Mouse (Mus musculus) ovary, postnatal 36 days (tissue): ENCODE results near the gene Rnf114.

Experiments used
- DNase-seq: peaks from one replicate; pipeline ENCODE4 v3.0.0; 2022; ENCODE audit warnings: low spot score, mixed read lengths

Rnf114 gene

DNA sequence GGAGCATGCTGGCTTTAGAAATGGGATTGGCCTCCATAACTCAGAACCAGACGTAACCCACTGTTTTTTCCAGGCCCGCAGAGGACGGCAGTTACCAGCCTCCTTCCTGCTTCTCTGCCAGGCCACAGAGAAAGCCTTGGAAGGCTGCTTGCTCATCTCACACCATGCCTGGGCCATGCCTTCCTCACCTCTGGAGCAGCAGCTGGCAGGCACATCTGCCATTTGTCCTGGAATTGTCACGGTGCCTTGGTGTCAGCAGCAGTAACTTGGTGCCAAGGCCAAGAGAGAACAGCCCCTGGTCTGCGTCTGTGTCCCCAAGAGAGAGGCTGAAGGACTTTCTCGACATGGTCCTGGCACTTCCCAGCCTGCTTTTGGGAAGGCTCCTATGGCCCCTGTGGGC, 18.2 kb upstream of the Rnf114 start:
- no peak for DNase-seq

DNA sequence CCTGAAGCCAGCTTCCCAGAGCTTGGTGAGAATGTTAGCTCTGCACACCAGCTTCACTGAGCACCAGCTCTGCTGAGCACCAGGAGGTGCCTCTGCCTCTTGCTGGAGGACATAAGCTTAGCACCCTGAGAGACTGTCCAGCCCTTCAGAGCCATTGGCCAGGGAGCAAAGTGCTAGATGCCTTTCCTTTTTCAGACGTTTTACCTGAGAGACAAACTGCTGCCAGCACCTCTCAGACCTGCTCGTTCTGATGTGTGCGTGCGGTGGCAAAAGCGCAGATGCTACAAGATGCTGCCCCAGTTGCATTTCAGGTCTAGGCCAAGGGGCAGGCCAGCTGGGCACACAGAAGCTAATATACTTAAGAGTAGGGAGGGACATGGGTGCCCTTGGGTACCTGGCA, 16.8 kb upstream of the Rnf114 start:
- DNase-seq: no peak

DNA sequence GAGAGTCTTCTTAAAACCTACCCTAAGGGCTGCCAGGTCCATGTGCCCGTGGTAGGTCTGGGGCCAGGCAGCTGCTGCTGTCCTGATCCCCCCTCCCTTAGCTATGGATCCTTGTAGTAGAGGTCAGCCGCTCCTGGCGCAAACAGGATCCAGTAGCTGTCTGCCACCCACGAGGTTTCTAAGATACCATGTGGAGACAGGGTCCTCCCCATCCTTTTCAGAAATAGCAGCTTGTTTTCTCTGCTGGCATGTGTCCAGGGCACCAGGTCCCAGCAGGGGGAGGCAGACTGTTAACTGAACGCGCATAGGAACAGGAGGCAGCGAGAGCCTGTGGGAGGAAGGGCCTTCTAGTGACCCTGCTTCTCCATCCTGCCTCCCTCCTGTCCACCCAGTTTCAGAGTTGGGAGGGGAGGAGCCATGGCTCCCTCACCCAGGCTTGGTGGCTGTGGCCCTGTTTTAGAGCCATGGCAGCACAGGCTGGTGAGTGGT, 16.2 kb upstream of the Rnf114 start:
- DNase-seq: peak; percentile 76

DNA sequence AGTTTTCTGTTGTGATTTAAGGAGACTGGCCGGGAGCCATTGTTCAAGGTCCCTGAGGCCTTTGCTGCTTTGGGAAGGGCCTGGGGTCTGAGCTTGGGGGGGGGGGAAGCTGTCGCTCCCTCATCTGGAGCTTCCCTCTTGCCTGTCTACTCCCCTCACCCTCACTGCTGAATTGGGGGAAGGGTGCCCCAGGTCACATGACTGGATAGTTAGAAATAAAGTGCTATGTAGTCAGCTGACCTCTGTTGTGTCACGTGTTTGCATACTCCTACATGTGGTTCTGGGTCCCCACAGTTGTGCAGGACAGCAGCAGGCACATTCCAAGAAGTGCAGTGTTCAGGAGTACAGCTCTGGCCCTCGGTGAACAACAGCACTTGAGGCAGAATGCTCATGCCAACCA, 15.7 kb upstream of the Rnf114 start:
- DNase-seq: no peak

DNA sequence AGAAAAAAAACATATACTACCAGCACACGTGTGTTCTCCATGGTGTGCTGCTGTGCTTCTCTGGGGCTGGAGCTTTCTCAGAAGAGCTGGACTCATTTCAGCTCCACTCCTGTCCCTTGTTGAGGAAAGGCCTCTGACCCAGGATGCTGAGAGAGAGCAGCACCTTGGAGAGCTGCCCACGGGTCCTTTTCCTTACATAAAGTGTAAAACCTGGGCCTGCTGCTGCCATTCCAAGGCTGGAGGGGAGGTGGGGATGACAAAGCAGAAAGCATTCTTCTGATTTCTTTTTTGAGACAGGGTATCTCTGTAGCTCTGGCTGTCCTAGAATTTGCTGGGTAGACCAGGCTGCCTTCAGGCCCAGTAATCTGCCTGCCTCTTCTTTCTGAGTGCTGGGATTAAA, 14.3 kb upstream of the Rnf114 start:
- no peak for DNase-seq

DNA sequence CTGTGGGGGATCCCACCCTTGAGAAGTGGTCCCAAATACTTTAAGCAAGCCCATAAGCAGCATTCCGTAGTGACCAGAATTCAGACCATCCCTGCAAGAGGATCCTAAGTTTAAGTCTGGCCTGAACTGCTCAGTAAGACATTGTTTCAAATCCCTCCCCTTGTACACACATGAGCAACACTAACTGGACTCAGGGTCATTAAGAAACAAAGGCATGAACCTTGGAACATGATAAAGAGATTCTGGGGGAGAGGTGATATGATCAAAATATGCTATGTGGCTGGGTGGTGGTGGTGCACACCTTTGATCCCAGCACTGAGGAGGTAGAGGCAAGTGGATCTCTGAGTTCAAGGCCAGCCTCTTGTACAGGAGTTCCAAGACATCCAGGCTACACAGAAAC, 12.9 kb upstream of the Rnf114 start:
- DNase-seq: no peak

DNA sequence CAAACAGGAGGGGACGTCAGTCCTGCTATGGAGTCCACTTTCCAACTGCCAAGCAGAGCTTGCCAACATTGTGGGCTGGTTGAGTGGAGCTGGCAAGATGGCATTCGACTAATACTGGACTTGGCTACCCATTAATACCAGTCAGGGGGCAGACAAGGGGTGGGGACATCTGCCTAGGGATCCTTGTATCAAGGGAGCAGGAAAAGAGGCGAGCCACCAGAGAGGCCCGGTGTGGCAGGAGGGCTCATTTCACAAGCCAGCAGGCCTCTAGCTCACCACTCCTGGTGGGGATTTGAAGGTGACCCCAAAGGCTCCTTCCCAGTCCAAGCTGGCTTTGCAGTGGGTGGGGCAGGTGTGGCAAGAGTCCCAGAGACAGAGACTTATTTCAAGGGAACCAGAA, 9.8 kb upstream of the Rnf114 start:
- no peak for DNase-seq

DNA sequence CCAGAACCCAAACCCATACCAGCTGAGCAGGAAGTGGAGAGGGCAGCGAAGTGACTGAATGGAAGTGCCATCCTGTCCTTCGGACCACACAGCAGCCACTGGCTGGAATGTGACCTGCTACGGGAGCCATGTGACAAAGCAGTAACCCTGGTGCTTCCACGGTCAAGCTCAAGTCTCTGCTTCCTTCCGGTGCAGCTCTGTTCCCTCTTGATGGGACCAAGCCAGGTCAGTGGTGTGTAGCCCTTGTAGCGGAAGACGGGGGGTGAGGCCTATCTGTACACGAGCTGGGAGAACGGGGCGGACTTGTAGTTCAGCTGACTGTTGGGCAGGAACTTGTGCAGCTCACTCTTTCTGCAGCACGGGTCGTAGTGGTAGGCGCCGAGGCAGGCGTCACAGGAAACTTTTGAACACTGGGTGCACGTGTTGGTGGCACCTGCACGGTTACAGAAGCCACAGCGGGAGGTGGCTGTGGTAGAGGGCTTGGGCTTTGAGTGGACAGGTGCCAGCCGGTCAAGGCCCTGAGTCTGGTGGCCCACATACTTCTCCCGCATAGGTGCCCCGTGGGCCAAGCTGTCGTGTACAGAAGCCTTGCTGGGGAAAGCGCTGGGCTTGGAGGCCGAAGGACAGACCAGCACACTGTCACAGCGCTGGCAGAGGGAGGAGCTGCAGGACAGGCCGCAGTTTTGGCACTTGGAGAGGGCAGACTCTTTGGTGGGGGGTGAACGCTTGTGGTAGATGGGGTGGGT, 9.2 kb upstream of the Rnf114 start:
- DNase-seq: no peak

DNA sequence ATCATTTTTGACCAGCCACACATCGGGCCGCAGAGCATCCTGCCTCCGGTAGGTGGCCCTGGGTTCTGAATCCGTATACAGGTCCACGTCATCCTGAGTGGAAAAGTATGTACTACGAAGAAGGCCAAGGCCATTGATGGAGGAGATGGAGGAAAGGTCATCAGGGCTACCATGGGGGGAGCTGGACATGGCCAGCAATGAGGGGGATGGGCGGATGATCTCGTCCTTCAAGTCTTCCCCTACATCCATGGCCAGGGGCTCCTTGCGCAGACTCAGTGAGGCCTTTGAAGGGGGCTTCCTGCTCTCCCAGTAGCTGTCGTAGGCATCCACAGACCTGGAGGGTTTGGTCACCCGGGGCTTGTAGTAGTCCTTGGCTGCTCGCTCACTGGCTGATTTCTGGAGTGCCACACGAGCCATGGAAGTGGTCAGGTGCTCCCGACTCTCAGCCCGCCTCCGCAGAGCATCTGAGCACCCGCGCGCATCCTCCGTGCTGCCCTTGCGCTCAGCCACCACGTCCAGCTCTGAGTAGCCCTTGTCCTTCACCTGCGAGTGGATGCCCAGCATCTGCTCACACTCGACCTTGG, 8.5 kb upstream of the Rnf114 start:
- no peak for DNase-seq

DNA sequence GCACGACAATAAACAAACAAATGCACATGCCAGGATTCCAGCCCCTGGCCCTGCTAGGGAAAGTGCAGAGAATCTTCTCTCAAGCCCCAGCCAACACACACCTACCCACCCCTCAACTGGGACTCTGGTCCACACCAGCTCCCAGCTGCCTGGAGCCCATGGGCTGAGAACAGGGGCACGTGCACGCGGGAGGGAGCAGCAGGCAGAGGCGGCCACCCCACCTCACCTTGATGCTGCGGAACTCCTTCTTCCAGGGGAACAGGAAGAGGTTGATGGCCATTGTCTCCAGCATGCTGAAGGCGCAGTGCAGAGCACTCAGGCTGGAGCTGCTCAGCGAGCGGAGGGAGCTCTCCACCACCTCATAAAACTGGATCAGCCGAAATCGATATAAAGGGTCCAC, 7.5 kb upstream of the Rnf114 start:
- no peak for DNase-seq

DNA sequence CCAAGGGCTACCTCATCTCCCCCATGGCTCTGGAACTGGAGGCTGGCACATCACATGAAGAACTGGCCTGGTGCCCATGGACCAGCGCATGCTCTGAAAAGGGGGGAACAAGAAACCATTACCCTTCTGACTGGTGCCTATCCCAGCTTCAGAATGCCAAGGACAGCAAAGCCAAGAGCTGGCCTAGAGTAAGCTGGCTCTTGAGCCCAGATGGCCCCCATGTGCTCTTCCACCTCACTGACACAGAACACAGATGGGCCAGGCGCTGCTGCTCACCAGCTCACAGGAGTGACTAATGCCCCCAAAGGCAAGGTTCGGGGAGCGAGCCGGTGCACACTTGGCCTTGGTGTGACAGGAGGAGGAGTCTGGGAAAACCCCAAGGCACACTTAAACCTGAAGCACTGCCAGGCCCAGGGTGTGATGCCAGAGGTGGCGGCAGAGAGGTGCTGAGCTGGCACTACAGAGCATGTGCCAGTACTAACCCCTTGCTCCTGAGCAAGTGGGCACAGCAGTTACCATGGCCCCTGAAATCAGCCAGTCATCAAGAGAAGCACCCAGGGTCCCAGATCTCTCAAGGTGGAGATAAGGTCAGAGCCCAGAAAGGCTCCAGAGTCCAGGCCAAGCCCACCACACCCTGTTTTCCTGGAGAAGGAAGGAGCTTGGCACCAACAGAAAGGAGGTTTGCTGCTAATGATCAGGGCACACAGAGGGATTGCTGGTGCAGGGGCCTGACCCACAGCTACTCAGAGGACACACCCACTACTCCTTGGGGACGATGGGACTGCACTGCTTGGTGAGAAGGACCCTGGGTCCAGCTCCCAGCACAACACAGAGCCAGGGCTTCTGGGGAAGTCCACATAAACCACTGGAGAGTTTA, 6.7 kb upstream of the Rnf114 start:
- peak; percentile 43 for DNase-seq

DNA sequence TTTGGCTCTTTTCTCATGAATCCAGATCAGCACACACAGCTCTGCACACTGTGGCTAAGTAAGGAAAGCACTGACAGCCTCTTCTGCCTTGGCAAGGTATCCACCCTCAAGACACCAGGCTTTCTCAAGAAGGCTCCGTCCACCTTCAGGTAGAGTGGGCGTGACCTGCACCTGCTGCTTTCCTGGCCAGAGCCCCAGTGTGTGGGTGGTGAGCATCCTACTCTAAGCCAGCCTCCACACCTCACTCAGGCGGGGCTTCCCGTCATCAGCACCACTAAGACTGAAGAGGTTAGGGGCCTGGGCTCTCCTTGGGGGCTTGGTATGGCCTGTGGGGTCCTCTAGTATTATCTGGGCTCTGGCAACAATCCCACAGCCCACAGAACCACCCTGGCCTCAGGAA, 5.9 kb upstream of the Rnf114 start:
- no peak for DNase-seq

DNA sequence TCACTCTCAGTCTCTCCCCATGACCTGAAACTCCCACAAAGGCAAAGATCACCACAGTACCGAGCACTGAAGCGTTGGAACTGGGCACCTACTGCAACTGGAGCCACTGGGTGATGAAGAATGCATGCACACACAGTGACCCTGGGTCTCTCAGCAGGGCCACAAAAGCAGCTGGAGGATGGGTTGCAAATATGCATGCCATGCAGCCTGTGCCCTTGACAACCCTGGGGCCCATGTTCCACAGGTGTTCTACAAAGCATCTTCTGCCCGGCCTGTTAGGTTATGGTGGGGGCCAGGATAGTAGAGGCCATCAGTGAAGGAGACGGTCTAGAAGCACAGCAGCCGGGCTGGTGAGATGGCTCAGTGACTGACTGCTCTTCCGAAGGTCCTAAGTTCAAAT, 4.9 kb upstream of the Rnf114 start:
- DNase-seq: no peak

DNA sequence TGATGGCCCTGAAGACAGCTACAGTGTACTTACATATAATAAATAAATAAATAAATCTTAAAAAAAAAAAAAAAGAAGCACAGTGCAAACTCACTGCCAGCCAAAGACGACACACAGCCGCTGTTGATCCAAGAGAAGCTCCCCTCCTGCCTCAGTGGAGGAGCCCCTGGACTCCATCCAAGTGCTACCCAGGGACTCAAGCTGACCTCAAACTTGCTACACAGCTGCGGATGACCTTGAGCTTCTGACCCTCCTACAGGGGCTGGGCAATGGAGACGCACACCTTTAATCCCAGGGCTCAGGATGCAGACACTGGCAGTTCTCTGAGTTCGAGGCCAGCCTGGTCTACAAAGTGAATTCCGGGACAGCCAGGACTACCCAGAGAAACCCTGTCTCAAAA, 4.5 kb upstream of the Rnf114 start:
- no peak for DNase-seq

DNA sequence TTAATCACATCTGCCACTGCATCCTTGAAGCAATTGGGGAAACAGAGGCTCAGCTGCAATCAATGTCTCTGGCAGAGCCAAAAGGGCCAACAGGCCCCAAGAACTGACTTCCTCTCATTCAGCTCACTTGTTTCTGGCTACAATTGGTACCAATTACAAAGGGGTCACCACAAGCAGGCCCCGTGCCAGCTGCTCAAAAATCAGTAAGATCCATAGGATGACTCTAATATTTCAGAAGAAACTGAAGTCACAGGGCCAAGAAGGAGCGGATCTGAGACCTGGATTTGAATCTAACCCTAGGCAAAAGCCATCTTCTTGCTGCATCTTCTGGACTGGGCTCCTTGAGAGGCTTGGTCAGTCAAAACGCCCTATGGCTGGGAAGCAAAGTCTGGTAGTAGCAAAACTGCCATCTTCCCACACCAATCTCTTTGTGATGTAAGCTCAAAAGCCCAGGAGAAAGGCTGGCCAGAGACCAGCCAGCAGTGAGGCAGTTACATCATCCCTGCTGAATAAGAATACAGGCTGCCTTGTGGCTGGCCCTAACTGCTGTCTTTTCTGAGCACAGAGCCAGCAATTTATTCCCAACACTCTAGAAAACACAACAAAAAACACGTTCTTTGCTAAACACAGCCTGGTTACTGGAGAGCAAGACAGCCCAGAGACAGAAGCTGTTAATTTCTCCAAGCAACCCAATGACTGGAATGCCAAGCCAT, 1.5 kb upstream of the Rnf114 start:
- no peak for DNase-seq

DNA sequence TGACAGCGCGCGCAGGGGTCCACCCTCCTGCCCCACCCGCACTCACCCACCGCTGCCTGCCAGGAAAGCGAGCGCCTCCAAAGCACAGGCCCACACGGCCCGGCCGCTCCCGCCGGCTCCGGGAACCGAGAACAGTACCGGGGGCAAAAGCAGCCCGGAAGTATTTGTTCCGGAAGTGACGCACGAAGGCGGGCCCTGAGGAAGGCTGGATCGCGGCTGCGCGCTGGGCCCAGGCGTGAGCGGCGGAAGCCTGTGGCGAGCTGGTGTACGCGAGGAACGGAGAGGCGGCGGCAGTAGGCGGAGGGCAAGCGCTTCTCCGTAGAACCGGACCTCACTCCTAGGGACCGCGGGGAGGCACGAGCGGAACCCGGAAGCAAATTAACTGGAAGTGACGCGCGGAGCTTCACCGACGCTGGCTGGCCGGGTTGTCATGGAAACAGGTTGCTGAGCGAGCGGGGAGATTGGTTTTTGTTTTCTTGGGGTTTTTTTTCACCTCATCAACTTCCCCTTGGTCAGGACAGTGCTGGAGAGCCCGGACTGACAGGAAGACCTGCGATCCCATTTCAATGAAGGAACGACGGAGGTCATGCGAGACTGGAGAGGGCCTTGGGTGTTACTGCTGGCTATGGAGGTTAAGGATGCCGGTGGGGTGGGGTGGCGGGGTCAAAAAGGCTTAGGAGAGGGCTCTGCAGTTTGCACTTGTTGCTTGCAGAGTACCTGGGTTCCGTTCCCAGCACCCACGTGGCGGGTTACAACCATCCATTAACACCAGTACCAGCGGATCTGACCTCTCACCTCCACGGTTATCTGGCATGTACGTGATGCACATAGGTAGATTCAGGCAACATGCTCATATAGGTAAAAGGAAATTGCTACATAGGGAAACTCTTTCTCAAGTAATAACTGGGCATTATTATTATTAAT, 530 bp downstream of the Rnf114 start, which contains the start of gene Spata2:
Spata2 (minus strand) TSS at position 175 of the 924 bp plus-strand sequence.
- peak; percentile 92 for DNase-seq

DNA sequence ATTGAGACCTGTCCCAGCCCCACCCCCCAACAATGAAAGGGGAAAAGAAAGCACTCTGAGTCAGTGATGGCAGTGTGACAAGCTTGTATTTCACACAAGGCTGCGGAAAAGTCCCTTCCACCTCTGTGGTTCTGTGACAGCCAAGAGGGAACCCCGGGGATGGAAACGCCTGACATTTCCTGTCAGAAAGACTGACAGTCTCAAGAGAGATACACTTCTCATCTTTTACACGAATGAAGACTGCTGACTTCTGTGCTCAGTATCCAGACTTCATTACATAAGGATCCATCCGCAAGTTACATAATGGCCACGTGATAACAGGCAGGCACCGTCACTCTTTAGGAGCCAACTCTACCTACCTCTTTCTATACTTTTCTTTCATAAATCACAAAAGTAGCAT, 4.0 kb downstream of the Rnf114 start:
- no peak for DNase-seq

DNA sequence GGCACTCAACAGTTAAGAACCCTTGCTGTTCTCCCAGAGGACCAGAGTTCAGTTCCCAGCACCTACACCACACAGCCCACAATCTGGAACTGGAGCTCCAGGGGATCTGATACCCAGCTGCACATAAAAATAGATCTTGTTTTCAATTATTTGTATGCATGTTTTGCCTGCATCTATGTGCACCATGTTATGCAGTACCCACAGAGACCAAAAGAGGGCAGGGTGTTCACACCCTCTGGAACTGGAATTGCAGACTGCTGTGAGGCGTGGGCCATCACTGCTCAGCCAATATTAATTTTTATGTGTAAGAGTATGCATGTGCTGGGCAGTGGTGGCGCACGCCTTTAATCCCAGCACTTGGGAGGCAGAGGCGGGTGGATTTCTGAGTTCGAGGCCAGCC, 4.8 kb downstream of the Rnf114 start:
- no peak for DNase-seq

DNA sequence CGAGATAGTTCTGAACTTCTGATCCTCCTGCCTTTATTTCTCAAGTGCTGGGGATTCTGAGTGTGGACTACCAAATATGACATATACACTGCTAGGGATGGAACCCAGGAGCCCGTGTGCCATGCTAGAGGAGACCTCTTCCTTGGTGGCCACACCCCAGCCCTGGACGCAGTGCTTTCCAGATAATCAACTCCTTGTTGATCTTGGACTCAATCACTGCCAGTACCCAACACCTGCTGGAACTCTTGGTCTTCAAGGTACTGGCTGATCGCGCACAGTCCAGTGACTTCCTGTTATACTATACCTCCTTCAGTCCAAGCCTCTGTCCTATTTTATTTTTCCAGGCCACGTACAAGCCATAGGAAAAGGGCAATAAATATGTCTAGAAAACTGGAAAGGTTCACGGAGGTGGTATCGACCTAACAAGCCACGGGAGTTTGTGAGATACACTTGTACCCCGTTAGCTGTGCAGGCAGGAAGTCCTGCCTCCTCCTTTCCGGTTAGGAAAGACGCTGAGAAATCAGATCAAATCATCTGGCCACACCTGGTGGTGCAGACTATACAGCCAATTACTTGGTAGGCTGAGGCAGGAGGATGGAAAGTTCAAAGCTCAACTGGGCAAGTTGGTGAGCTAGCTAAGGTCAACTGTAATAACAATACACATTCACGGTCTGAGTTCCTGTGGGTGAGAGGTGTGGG, 10.3 kb downstream of the Rnf114 start:
- DNase-seq: no peak

DNA sequence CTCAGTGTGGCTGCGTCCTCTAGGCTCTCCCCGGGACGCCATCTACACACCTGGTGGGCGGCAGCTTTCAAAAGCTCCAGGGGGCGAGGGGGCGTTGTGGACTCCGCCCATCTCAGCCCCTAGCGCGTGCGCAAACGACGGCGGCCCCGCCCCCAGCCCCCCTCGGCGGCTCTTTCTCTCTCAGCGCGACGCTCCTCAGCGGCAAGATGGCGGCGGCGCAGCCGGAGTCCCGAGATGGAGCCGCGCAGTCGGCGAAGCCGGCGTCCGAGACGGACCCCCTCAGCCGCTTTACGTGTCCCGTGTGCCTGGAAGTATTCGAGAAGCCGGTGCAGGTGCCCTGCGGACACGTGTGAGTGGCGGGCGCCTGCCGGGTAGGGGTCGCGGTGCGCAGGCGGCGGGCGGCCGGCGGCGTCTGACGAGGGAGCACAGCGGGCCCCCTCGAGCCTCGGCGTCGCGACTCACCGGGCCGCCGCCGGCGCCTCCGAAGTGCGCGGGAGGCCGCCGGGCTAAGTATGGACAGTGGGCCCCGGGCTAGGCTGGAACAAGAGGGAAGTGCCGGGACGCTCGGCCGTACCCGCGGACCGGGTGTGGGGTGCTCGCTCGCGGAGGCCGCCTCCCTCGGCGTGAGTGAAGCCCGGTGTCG, 10.9 kb downstream of the Rnf114 start:
- peak; percentile 87 for DNase-seq
